Mouse (Mus musculus) lung, postnatal 0 days (tissue): ENCODE data around the gene Kif13a. TPM values are rescaled to one million over a fixed set of nuclear protein-coding genes. Genes with fewer than 3 reads are reported as not detected.

Source experiments
- ATAC-seq: fragments of 200-750 bp; cut with Nextera tagmentation; 2 replicates; pipeline ENCODE4 v1.8.0; 2017; ENCODE audit warnings: moderate library complexity
- DNase-seq: peaks from one replicate; pipeline ENCODE4 v3.0.0-alpha.2; 2016; ENCODE audit warnings: low spot score
- H3K27ac ChIP-seq: fragments of 300-500 bp; sonication (generic); 2 replicates; pipeline ENCODE4 v1.5.1; 2014; ENCODE audit warnings: antibody characterized with exemption, mild to moderate bottlenecking, low read length, mixed read lengths
- H3K27me3 ChIP-seq: fragments of 300-500 bp; sonication (generic); replicated peaks from 2 replicates; pipeline ENCODE4 v1.6.1; 2014; ENCODE audit warnings: low read length, mixed read lengths; ENCODE audit not compliant: insufficient read depth
- H3K36me3 ChIP-seq: fragments of 300-500 bp; sonication (generic); 2 replicates; pipeline ENCODE4 v1.6.1; 2014; ENCODE audit warnings: low read length, mixed read lengths; ENCODE audit not compliant: insufficient read depth
- H3K4me1 ChIP-seq: fragments of 300-500 bp; sonication (generic); 2 replicates; pipeline ENCODE4 v1.6.1; 2014; ENCODE audit warnings: antibody characterized with exemption, low read depth, low read length, mixed read lengths; ENCODE audit not compliant: insufficient read depth
- H3K4me2 ChIP-seq: fragments of 300-500 bp; sonication (generic); replicated peaks from 2 replicates; pipeline ENCODE4 v1.6.1; 2014; ENCODE audit warnings: low read depth, mild to moderate bottlenecking, low read length, moderate library complexity, mixed read lengths
- H3K4me3 ChIP-seq: fragments of 300-500 bp; sonication (generic); 2 replicates; pipeline ENCODE4 v1.5.1; 2014; ENCODE audit warnings: low read depth, low read length
- H3K9ac ChIP-seq: fragments of 300-500 bp; sonication (generic); replicated peaks from 2 replicates; pipeline ENCODE4 v1.6.1; 2014; ENCODE audit warnings: low read depth, mild to moderate bottlenecking
- H3K9me3 ChIP-seq: fragments of 300-500 bp; sonication (generic); 2 replicates; pipeline ENCODE4 v1.6.1; 2016; ENCODE audit warnings: low read length, mixed read lengths
- CTCF ChIP-seq: IDR thresholded peaks from 2 replicates; pipeline ENCODE4 v1.5.1; 2016; ENCODE audit warnings: antibody characterized with exemption, mild to moderate bottlenecking
- EP300 ChIP-seq: IDR thresholded peaks from 2 replicates; pipeline ENCODE4 v1.6.1; 2016; ENCODE audit warnings: antibody characterized with exemption, mild to moderate bottlenecking, control low read depth
- WGBS: fragments of 180-500 bp; shearing (Covaris S2); extraction: QIAGEN DNeasy Blood & Tissue Kit; methylation state at CpG from one replicate; pipeline ENCODE4 v1.1.7; 2014; 5-methylcytosine and 5-hydroxymethylcytosine counted together
- polyA plus RNA-seq: library from polyadenylated mRNA; unstranded; fragments of >200 nt; fragmentation: Nextera tagmentation; extraction: Ambion mirVana; gene quantifications from 2 replicates; pipeline ENCODE4 v1.2.1, GENCODE M21; 2015

Kif13a gene
- polyA plus RNA-seq, 1 experiment from 2014 or later, result 30.5 TPM

DNA sequence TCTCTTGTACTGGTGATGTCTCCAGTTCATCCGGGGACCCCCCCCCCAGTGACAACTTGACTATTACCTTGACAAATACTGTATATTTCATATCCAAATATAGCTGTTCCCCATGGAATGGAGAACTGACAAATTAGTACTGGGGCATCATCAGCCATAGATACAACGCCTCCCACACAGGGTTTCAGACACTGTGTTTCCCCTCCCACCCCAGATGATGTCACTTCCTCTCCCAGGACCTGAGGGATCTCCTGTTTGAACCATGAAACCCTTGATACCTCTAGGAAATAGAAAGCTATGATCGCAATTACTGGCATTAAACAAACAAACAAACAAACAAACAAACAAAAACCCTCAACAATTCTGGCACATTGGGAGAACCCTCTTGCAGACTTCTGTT lies 15.6 kb upstream of the Kif13a start:
- Histone ChIP-seq H3K36me3 (no peaks in the 10 kb centered on the region), H3K9me3 (0 out of 2 replicates have a peak, but pooled peaks cover 3% of the 10 kb centered on the region), H3K4me1 (no peaks in the 10 kb centered on the region), H3K27me3 (no peaks in the 10 kb centered on the region), H3K4me3 (no peak overlapping the region), H3K27ac (no peak overlapping the region), H3K9ac (no peak overlapping the region), H3K4me2 (no peak overlapping the region)
- no peak for ATAC-seq
- DNase-seq, result no peak
- no peak for TF ChIP-seq CTCF
- no peak for TF ChIP-seq EP300
- WGBS, result 79% methylated on average over 3 of the region's 3 CpGs

DNA sequence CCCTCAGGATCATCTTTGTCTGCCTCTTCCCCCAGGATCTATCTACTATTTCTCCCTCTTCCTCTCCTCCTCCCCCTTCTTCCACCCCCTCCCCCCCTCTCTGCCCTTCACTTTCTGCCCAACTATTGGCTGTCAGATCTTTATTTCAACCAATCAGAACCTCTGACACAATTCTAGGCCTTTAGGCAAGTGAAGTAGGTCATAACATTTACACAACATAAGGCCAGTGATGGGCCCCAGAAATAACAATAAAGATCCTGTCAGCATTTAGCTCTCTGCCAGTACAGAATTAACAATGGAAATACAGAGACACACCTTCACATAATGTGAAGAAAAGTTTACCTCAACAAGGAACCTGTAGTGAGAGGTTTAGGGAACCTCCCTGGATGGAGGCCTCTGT lies 13.6 kb upstream of the Kif13a start:
- Histone ChIP-seq H3K4me1 (no peaks in the 10 kb centered on the region), H3K27me3 (no peaks in the 10 kb centered on the region), H3K4me2 (no peak overlapping the region), H3K4me3 (no peak overlapping the region), H3K36me3 (no peaks in the 10 kb centered on the region), H3K9ac (no peak overlapping the region), H3K27ac (no peak overlapping the region), H3K9me3 (0 out of 2 replicates have a peak, but pooled peaks cover 3% of the 10 kb centered on the region)
- ATAC-seq (no peak), DNase-seq (no peak)
- no peak for TF ChIP-seq CTCF
- no peak for TF ChIP-seq EP300

DNA sequence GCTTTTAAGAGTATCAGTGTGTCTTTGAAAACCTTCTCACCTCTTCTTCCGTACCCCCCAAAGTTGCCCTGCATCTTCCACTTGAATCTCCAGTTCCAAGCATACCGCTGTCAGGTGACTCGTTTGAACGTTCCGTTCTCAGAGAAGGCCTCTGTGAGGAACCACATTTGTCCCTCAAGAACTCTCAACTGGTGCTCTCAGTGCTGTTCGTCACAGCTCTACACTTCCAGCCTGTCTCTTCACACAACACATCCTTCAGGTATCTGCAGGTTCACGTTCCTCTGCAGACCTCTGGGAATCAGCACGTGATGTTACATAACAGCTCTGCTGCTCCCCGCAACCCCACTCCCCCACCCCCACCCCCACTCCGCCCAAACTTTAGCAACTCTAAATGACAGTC lies 4.4 kb upstream of the Kif13a start:
- H3K4me3 ChIP-seq, result no peak overlapping the region
- H3K4me1 ChIP-seq, result peaks cover 11% of the 10 kb centered on the region
- ATAC-seq (no peak), DNase-seq (no peak)
- H3K36me3 ChIP-seq, result no peaks in the 10 kb centered on the region
- no peaks in the 10 kb centered on the region for H3K9me3 ChIP-seq
- 52% methylated on average over 10 of the region's 10 CpGs for whole genome bisulfite sequencing
- H3K4me2 ChIP-seq, result no peak overlapping the region
- H3K9ac ChIP-seq, result no peak overlapping the region
- no peak for TF ChIP-seq CTCF
- TF ChIP-seq EP300, result no peak
- no peak overlapping the region for H3K27ac ChIP-seq
- H3K27me3 ChIP-seq, result no peaks in the 10 kb centered on the region

DNA sequence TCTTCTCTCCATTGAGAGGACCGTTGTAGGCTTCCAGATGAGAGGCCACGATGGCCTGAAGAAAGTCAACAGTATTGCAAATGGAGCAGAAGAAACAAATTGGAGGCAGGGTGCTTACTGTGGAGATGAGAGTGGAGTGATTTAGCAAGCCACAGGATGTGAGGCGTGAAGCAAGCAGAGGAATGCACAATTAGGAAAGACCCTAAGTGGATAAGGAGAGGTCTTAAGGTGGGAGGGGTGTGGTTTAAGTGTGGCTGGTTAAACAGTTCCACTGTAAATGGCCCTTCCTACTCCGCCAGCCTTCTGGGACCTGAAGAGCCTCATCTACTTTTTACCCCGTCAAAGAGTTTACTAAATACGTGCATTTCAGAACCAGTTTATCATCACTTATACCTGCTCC lies 3.2 kb upstream of the Kif13a start:
- H3K36me3 ChIP-seq, result no peaks in the 10 kb centered on the region

DNA sequence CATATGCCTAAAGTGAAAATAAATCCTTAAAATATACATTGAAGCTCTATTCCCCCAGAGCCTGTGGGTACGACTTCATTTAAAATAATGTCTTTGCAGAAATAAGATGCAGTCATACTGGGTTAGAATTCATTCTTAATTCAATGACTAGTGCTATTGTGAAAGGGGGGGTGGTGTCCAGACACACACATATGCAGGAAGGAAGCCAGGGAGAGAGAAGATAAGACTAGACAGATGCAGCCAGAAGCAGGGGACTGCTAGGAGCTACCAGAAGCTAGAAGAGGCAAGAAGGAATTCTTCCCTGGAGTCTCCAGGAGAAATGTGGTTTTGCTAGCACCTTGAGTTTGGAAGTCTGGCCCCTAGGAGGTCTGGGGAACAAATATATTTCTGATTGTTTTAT lies 2.4 kb upstream of the Kif13a start:
- H3K27ac ChIP-seq, result no peak overlapping the region
- no peaks in the 10 kb centered on the region for H3K9me3 ChIP-seq
- no peak overlapping the region for H3K4me2 ChIP-seq
- H3K9ac ChIP-seq, result no peak overlapping the region
- H3K36me3 ChIP-seq, result no peaks in the 10 kb centered on the region
- peak; percentile 40 for DNase-seq
- no peak overlapping the region for H3K4me3 ChIP-seq
- WGBS, result 61% methylated on average over 1 of the region's 1 CpGs
- H3K4me1 ChIP-seq, result peaks cover 21% of the 10 kb centered on the region
- no peak for ATAC-seq
- TF ChIP-seq EP300 (peak; percentile 62), CTCF (no peak)
- H3K27me3 ChIP-seq, result no peaks in the 10 kb centered on the region

More for the DNA sequence above, 3.2 kb upstream of the Kif13a start:
- WGBS, result 48% methylated on average over 6 of the region's 6 CpGs
- peak; percentile 27 for ATAC-seq
- no peak overlapping the region for H3K4me2 ChIP-seq
- peak; percentile 79 for DNase-seq
- H3K9ac ChIP-seq, result no peak overlapping the region
- peak; percentile 68 for TF ChIP-seq EP300
- no peak for TF ChIP-seq CTCF
- H3K4me3 ChIP-seq, result no peak overlapping the region
- no peaks in the 10 kb centered on the region for H3K27me3 ChIP-seq
- peaks cover 21% of the 10 kb centered on the region for H3K4me1 ChIP-seq
- H3K27ac ChIP-seq, result no peak overlapping the region
- H3K9me3 ChIP-seq, result no peaks in the 10 kb centered on the region

DNA sequence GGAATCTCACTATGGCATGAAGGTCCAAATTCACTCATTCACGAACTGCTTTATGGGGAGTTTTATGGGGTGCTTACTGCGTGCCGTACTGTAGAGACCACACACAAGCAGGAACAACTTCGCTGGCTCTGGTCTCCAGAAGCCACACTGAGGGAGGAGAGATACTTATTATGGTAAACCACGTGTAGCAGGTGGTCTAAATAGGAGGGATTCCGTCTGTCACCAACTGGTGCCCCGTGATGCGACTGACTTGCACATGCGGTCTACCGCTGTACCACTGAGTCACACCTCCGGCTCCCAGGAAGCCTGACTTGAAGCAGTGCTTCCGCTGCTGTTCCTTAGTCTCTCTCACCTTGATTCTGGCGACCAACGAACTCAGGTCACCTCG lies 986 bp upstream of the Kif13a start:
- no peaks in the 10 kb centered on the region for H3K27me3 ChIP-seq
- no peak; the same call in 1 of the 2 replicates for ATAC-seq
- peak overlapping the region; percentile 91 for H3K4me2 ChIP-seq
- H3K4me1 ChIP-seq, result peaks cover 21% of the 10 kb centered on the region
- peak overlapping the region; percentile 41; the same call in 1 of the 2 replicates for H3K9ac ChIP-seq
- no peaks in the 10 kb centered on the region for H3K9me3 ChIP-seq
- peak overlapping the region; percentile 99 for H3K27ac ChIP-seq
- DNase-seq, result no peak
- H3K36me3 ChIP-seq, result no peaks in the 10 kb centered on the region
- WGBS, result under 1% methylated on average over 15 of the region's 15 CpGs
- H3K4me3 ChIP-seq, result peak overlapping the region; percentile 84
- TF ChIP-seq CTCF (no peak), EP300 (no peak)

DNA sequence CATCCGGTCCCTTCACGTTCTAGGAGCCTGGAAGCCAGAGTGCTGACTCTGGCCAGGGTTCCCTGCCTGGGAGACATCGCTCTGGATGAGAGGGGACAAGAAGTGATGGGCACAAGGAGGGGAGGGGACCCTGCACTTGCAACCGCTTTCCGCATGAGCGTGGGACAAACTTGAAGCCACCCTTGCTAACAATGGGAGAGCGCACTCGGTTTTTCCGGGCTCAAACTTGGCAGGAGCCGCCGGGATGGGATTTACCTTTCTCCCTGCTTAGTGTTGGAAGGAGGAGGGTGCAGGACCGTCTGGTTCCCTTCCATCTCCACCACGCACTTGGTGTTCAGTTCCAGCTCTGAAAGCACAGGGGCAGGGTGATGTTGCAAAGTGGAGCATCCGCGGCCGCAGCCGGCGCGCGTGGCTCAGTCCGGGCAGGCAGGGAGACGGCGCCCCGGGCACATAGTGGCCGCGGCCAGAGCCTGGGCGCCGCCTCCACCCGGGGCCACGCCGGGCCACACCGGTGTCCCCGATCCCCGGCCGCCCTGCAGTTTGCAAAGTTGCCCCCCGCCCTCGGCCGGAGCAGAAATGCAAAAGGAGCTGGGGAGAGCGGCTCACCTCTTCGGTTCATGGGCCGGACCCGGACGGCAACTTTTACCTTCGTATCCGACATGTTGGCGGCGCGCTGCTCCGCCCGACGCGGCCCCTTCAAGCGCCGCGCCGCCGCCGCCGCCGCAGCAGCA lies 541 bp downstream of the Kif13a start:
- H3K27ac ChIP-seq, result peak overlapping the region; percentile 99
- no peaks in the 10 kb centered on the region for H3K36me3 ChIP-seq
- DNase-seq (peak; percentile 57), ATAC-seq (peak; percentile 40)
- WGBS, result 1% methylated on average over 32 of the region's 60 CpGs
- H3K4me3 ChIP-seq, result peak overlapping the region; percentile 84
- TF ChIP-seq EP300 (no peak), CTCF (0 out of 2 replicates have a peak, but pooled peaks have one; percentile 2)
- peak overlapping the region; percentile 91 for H3K4me2 ChIP-seq
- peaks cover 21% of the 10 kb centered on the region for H3K4me1 ChIP-seq
- no peaks in the 10 kb centered on the region for H3K27me3 ChIP-seq
- no peaks in the 10 kb centered on the region for H3K9me3 ChIP-seq
- peak overlapping the region; percentile 91 for H3K9ac ChIP-seq
